Mouse (Mus musculus) embryonic facial prominence, embryonic 10.5 days (tissue): Measurements from ENCODE around the gene Rnasel. TPM values are rescaled to one million over a fixed set of nuclear protein-coding genes. Genes with fewer than 3 reads are reported as not detected.

Experiments used
- DNase-seq: peaks from one replicate; pipeline ENCODE4 v3.0.0-alpha.2; 2017; ENCODE audit warnings: low spot score
- H3K27ac ChIP-seq: fragments of 300-500 bp; sonication (generic); replicated peaks from 2 replicates; pipeline ENCODE4 v1.5.1; 2016; ENCODE audit warnings: mild to moderate bottlenecking
- H3K27me3 ChIP-seq: fragments of 300-500 bp; sonication (generic); replicated peaks from 2 replicates; pipeline ENCODE4 v1.6.1; 2016; ENCODE audit warnings: low read depth, mild to moderate bottlenecking; ENCODE audit not compliant: poor library complexity, severe bottlenecking
- H3K36me3 ChIP-seq: fragments of 300-500 bp; sonication (generic); replicated peaks from 2 replicates; pipeline ENCODE4 v1.6.1; 2016; ENCODE audit warnings: mild to moderate bottlenecking, moderate library complexity
- H3K4me1 ChIP-seq: fragments of 300-500 bp; sonication (generic); 2 replicates; pipeline ENCODE4 v1.6.1; 2016
- H3K4me3 ChIP-seq: fragments of 300-500 bp; sonication (generic); 2 replicates; pipeline ENCODE4 v1.5.1; 2016; ENCODE audit warnings: mild to moderate bottlenecking, moderate library complexity
- H3K9me3 ChIP-seq: fragments of 300-500 bp; sonication (generic); 2 replicates; pipeline ENCODE4 v1.6.1; 2016; ENCODE audit warnings: mild to moderate bottlenecking
- WGBS: fragments of 180-500 bp; shearing (Covaris S2); methylation state at CpG from one replicate; pipeline ENCODE4 v1.1.7; 2016; 5-methylcytosine and 5-hydroxymethylcytosine counted together
- polyA plus RNA-seq: library from polyadenylated mRNA; unstranded; fragments of >200 nt; fragmentation: Nextera tagmentation; extraction: Ambion mirVana; gene quantifications from 2 replicates; pipeline ENCODE4 v1.2.1, GENCODE M21; 2016

The Rnasel gene
- polyA plus RNA-seq, result 8.0 and 9.5 TPM in 2 replicates

DNA sequence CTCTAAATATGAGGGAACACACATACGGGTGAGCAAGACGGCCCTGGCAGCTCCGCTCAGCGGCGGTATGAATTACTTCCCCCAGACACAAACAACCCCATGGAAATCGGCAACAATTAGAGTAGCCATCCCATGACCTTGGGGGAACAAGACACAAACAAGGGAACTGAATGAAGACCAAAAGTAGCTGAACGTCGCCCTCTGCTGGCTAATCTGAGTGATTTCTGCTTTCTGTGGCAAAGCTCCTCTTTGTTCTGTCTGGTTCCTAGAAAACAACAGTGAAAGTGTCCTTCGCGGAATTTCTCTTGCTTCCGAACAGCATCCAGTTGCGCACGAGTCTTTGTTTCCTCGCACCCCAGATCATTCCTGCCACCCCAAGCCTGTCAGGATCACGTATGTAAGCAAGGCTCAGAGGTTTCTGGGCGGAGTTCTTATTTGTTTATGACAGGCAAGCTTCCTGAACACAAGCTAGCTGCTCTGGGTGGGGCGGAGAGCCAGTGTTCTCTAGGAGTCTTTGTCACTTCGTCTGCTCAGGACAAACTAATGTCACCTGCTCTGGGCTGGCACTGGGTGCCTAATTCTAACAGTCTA is at the start of gene Rnasel:
Gene Rnasel (plus strand): TSS at position 216 of the 591 bp plus-strand sequence.
- Histone ChIP-seq H3K4me3 (peak within 1 kb of the TSS; percentile 57), H3K9me3 (no peaks in the 10 kb centered on the region), H3K27me3 (peaks cover 23% of the 10 kb centered on the region; the same call in 1 of the 2 replicates), H3K4me1 (peaks cover 28% of the 10 kb centered on the region), H3K27ac (peak within 1 kb of the TSS; percentile 92), H3K36me3 (peaks cover 1% of the 10 kb centered on the region; the same call in 1 of the 2 replicates)
- WGBS, result 7% methylated on average over 18 of the region's 18 CpGs
- DNase-seq, result peak; percentile 83

DNA sequence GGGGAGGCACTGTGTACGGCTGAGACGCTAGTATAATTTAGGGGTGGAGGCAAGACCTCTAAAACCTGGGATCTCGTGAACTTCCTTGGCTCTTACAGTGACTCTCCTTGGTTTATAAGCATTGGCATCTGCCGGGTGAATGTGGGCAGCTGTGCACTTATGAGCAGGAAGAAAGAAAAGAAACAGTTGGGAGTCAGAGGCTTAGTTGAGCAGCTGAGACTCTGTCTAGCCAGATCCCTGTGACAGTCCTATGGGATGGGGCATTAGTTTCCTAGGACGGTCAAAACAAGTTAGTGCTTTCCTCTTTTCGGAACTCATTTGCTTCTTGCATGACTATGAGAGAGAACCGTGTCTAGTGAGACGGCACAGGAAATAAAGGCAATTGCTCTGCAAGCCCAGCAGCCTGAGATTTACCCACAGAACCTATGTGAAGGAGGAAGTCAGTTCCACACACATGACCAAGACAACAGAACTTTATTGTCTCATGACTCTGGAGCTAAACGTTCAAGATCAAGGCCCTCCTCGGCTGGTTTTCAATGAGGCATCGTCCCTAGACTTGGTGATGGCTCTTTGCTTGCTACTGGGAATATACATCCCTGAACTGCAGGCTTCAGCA is 48.7 kb upstream of the Rnasel start:
- no peak for DNase-seq
- H3K4me3 ChIP-seq, result no peak overlapping the region
- H3K4me1 ChIP-seq, result peaks cover 70% of the 10 kb centered on the region
- 84% methylated on average over 11 of the region's 11 CpGs for WGBS
- H3K27ac ChIP-seq, result no peak overlapping the region
- H3K27me3 ChIP-seq, result peaks cover 15% of the 10 kb centered on the region; the same call in 1 of the 2 replicates
- no peaks in the 10 kb centered on the region for H3K36me3 ChIP-seq
- H3K9me3 ChIP-seq, result no peaks in the 10 kb centered on the region

DNA sequence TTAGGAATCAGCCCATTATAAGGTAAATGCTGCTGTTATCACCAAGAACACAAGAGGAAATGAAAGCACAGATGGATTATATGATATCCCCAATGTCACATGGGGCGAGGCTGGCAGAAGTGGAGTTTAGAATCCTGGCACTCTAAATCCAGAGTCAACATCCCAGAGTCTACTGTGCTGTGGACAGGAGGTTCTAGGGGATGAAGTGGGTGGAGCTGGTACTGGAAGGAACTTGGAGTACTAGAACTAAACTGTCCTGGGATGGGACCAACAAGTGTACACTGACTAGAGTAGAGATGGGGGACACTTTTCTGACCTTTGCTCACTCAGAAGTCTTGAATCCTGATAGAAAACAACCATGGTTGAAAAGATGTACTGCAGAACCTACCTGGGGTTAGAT is 47.8 kb upstream of the Rnasel start:
- no peak for DNase-seq
- no peaks in the 10 kb centered on the region for H3K36me3 ChIP-seq
- peak overlapping the region; percentile 70 for H3K27ac ChIP-seq
- WGBS, result 89% methylated on average over 1 of the region's 1 CpGs
- H3K4me3 ChIP-seq, result no peak overlapping the region
- H3K9me3 ChIP-seq, result no peaks in the 10 kb centered on the region
- H3K27me3 ChIP-seq, result peaks cover 13% of the 10 kb centered on the region; the same call in 1 of the 2 replicates
- H3K4me1 ChIP-seq, result peaks cover 70% of the 10 kb centered on the region

DNA sequence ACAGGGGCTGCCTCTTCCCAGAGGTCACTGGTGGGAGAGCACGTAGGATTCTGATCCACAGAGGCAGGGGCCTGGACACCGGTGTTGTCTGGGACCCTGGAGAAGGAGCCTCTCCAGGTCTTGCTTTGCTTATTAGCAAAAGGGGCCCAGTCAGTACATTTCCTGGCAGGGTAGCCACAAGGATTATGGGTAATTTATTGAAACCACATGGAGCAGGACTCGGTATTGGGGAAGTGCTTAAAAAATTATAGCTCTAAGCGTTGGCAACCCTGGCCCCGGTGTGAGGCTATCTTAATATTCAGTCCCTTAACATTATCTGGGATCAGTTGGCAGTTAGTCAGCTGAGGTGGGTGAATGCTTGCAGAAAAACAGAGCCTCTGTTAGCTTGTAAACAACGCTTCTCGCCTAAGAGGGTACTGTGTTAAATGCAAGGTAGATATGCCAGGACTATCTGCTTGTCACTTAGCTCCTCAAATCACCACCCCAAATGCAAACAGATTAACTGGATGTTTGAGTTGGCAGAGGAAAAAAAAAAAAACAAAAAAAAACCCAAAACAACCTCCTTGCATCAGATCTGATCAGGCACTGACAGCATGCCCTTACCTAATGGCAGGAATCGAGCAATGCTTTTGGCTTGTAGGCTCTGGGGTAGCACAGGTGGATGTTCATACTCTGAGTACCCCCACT is 46.9 kb upstream of the Rnasel start:
- peak overlapping the region; percentile 78 for H3K27ac ChIP-seq
- 62% methylated on average over 8 of the region's 8 CpGs for WGBS
- no peaks in the 10 kb centered on the region for H3K9me3 ChIP-seq
- DNase-seq, result no peak
- H3K27me3 ChIP-seq, result peaks cover 8% of the 10 kb centered on the region; the same call in 1 of the 2 replicates
- H3K4me3 ChIP-seq, result no peak overlapping the region
- peaks cover 69% of the 10 kb centered on the region for H3K4me1 ChIP-seq
- no peaks in the 10 kb centered on the region for H3K36me3 ChIP-seq

- no peaks in the 10 kb centered on the region for H3K36me3 ChIP-seq
- no peaks in the 10 kb centered on the region for H3K9me3 ChIP-seq
- DNase-seq, result no peak
- peaks cover 8% of the 10 kb centered on the region; the same call in 1 of the 2 replicates for H3K27me3 ChIP-seq
- peaks cover 63% of the 10 kb centered on the region for H3K4me1 ChIP-seq
- no peak overlapping the region for H3K4me3 ChIP-seq
- H3K27ac ChIP-seq, result peak overlapping the region; percentile 78
- 54% methylated on average over 8 of the region's 8 CpGs for WGBS
Measured at GRCm38 (mm10) chr1:153702853-153703410, 46.3 kb upstream of the Rnasel start.

DNA sequence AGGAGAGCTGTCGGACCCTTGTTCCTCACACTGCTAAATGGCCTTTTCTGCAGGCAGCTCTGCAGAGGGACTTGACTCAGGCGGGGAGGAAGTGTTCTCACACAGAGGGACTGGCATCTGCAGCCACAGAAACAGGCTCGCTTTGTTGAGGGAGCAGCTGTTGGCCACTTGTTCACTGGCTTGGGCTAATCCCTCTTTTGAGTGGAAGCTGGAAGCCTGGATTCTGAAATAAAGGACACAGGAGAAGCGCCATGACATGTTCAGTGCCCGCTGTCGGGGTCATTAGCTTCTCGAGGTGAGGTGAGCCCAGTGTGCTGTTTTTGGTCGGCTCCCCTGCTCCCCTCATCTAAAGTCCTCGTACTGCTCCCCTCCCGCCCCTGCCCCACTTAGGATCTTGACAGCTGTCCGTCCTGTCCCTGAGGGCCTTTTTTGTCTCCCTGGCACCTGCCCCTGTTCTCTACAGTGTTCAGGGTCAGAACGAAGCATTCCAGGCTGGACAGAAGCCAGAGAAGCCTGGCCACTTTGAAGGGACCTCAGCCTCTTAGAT is 45.7 kb upstream of the Rnasel start:
- Histone ChIP-seq H3K4me3 (peak overlapping the region; percentile 23; the same call in 1 of the 2 replicates), H3K4me1 (peaks cover 58% of the 10 kb centered on the region), H3K27me3 (peaks cover 8% of the 10 kb centered on the region; the same call in 1 of the 2 replicates), H3K9me3 (no peaks in the 10 kb centered on the region), H3K36me3 (no peaks in the 10 kb centered on the region), H3K27ac (peak overlapping the region; percentile 78)
- DNase-seq, result peak; percentile 60
- 4% methylated on average over 12 of the region's 12 CpGs for WGBS

DNA sequence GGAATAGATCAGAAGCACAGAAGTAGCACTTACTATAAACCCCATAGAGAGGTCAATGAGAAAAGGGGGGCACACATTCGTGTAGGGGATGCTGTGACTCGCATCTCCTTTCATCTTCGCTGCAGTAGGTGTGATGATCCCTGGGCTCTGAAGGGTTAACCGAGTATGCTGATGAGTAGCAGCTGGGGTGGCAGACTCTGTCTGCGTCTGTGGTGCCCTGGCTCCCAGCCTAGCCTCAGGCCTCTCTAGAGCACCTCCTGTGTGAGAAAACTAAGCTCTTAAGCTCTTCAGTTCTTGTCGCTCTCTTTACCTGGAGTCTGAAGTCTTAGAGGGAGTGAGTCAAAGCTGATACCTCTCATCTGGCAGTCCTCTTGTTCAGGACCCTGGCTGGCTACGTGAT is 45.1 kb upstream of the Rnasel start:
- no peaks in the 10 kb centered on the region for H3K36me3 ChIP-seq
- H3K27ac ChIP-seq, result peak overlapping the region; percentile 78; the same call in 1 of the 2 replicates
- H3K27me3 ChIP-seq, result peaks cover 8% of the 10 kb centered on the region; the same call in 1 of the 2 replicates
- WGBS, result 7% methylated on average over 7 of the region's 7 CpGs
- no peaks in the 10 kb centered on the region for H3K9me3 ChIP-seq
- H3K4me3 ChIP-seq, result no peak overlapping the region
- peak; percentile 31 for DNase-seq
- peaks cover 56% of the 10 kb centered on the region for H3K4me1 ChIP-seq

GRCm38 (mm10) chr1:153704996-153705395 is 44.2 kb upstream of the Rnasel start:
- Histone ChIP-seq H3K9me3 (no peaks in the 10 kb centered on the region), H3K4me1 (peaks cover 56% of the 10 kb centered on the region), H3K4me3 (no peak overlapping the region), H3K27ac (no peak overlapping the region; the same call in 1 of the 2 replicates), H3K36me3 (no peaks in the 10 kb centered on the region), H3K27me3 (peaks cover 8% of the 10 kb centered on the region; the same call in 1 of the 2 replicates)
- peak; percentile 26 for DNase-seq
- whole genome bisulfite sequencing, result 19% methylated on average over 3 of the region's 3 CpGs

DNA sequence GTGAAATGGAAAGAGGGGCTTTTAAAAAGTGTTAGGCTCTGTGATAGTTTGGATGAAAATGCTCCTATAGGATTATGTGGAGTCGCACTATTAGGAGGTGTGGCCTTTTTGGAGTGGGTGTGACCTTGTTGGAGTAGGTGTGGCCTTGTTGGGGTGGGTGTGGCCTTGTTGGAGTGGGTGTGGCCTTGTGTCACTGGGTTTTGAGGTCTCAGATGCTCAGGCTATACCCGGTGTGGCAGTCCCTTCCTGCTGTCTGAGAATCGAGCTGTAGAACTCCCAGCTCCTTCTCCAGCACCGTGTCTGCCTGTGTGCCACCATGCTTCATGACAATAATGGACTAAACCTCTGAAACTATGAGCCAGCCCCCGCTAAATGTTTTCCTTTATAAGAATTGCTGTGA is 40.6 kb upstream of the Rnasel start:
- WGBS, result 91% methylated on average over 5 of the region's 5 CpGs
- peaks cover 36% of the 10 kb centered on the region for H3K4me1 ChIP-seq
- no peak for DNase-seq

GRCm38 (mm10) chr1:153709451-153709850 is 39.8 kb upstream of the Rnasel start:
- 50% methylated on average over 5 of the region's 5 CpGs for WGBS
- no peaks in the 10 kb centered on the region for H3K9me3 ChIP-seq
- no peak for DNase-seq
- H3K36me3 ChIP-seq, result no peaks in the 10 kb centered on the region
- H3K4me1 ChIP-seq, result peaks cover 28% of the 10 kb centered on the region
- no peak overlapping the region for H3K27ac ChIP-seq
- H3K4me3 ChIP-seq, result no peak overlapping the region
- H3K27me3 ChIP-seq, result no peaks in the 10 kb centered on the region

More for the DNA sequence above, 40.6 kb upstream of the Rnasel start:
- H3K27ac ChIP-seq, result no peak overlapping the region
- H3K4me3 ChIP-seq, result no peak overlapping the region
- peaks cover 3% of the 10 kb centered on the region; the same call in 1 of the 2 replicates for H3K27me3 ChIP-seq
- H3K9me3 ChIP-seq, result no peaks in the 10 kb centered on the region
- H3K36me3 ChIP-seq, result no peaks in the 10 kb centered on the region

GRCm38 (mm10) chr1:153711544-153712262 is 37.5 kb upstream of the Rnasel start:
- Histone ChIP-seq H3K27ac (no peak overlapping the region), H3K4me1 (peaks cover 18% of the 10 kb centered on the region), H3K27me3 (no peaks in the 10 kb centered on the region), H3K9me3 (no peaks in the 10 kb centered on the region), H3K36me3 (no peaks in the 10 kb centered on the region), H3K4me3 (no peak overlapping the region)
- 87% methylated on average over 3 of the region's 3 CpGs for WGBS
- DNase-seq, result no peak
